Mouse (Mus musculus): ENCODE results near the gene Stard9. TPM values are rescaled to one million over a fixed set of nuclear protein-coding genes. Genes with fewer than 3 reads are reported as not detected.

The Stard9 gene
- polyA plus RNA-seq, 1 experiment: 71.4 TPM

GRCm38 (mm10) chr2:120619538-120619937, 9.4 kb upstream of the Stard9 start:
- TF ChIP-seq POLR2A (IDR thresholded peaks at IDR 0.05; ENCODE audit: borderline replicate concordance, low read depth, low read length): no peak
- TF ChIP-seq CTCF (IDR thresholded peaks at IDR 0.05; ENCODE audit: low read depth, low read length): no peak
- no peak overlapping the region for H3K27ac ChIP-seq (ENCODE audit: insufficient read depth, low read depth, low read length)
- H3K4me3 ChIP-seq (ENCODE audit: insufficient read depth, low read length): no peak overlapping the region
- H3K4me1 ChIP-seq (ENCODE audit: control insufficient read depth, insufficient read depth, low read length): 0 out of 2 replicates have a peak, but pooled peaks cover 2% of the 10 kb centered on the region

DNA sequence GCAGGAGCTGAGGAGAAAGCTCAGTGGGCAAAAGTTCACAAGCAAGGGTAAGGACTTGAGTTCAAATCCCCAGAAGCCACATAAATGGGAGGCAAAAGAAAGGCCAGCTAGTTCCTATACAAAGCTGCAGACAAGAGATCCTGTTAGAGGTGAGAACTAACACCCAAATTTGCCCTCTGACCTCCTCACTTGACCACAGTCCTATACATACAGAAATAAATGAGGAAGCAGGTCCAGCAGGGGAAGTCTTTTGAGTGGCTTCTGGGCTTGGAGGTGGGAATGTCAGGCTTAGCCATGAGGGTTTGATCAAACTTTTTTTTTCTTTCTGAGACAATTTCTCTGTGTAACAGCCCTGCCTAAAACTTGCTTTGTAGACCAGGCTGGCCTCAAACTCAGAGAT, 6.0 kb upstream of the Stard9 start:
- Histone ChIP-seq H3K4me1 (ENCODE audit: control insufficient read depth, insufficient read depth, low read length) (peaks cover 6% of the 10 kb centered on the region; the same call in 1 of the 2 replicates), H3K27ac (ENCODE audit: insufficient read depth, low read depth, low read length) (no peak overlapping the region), H3K4me3 (ENCODE audit: insufficient read depth, low read length) (no peak overlapping the region)
- TF ChIP-seq CTCF (IDR thresholded peaks at IDR 0.05; ENCODE audit: low read depth, low read length): no peak
- no peak for TF ChIP-seq POLR2A (IDR thresholded peaks at IDR 0.05; ENCODE audit: borderline replicate concordance, low read depth, low read length)

DNA sequence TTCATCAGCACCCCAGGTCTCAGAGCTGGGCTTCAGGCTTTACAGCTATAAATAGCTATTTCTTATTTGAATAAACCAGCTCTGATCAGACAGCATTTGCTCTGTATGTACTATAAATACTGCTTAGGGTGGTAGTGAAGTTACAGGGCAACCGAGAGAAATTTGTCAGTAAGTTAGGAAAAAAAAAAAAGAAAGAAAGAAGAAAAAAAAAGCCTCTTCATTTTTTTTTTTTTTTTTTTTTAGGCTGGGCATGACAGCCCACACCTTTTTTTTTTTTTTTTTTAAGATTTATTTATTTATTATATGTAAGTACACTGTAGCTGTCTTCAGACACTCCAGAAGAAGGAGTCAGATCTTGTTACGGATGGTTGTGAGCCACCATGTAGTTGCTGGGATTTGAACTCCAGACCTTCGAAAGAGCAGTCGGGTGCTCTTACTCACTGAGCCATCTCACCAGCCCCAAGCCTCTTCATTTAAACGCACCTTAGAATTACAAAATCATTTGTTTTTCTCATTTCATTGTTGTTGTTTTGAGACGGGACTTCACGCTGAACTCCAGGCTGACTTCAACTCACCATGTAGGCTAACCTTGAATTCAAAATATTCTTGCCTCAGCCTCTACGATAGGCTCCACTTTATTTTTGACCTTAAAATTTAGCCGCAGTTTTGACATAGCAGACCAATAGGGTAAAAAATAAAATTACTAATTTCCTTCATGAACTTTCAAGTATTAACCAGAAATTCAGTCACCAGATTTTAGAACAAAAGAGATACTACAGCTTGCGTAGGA, 650 bp upstream of the Stard9 start:
- H3K4me1 ChIP-seq (ENCODE audit: control insufficient read depth, insufficient read depth, low read length): peaks cover 27% of the 10 kb centered on the region
- TF ChIP-seq POLR2A (IDR thresholded peaks at IDR 0.05; ENCODE audit: borderline replicate concordance, low read depth, low read length) (no peak), CTCF (IDR thresholded peaks at IDR 0.05; ENCODE audit: low read depth, low read length) (no peak)
- H3K27ac ChIP-seq (ENCODE audit: insufficient read depth, low read depth, low read length): no peak overlapping the region
- peak overlapping the region; percentile 2; the same call in 1 of the 2 replicates for H3K4me3 ChIP-seq (ENCODE audit: insufficient read depth, low read length)

DNA sequence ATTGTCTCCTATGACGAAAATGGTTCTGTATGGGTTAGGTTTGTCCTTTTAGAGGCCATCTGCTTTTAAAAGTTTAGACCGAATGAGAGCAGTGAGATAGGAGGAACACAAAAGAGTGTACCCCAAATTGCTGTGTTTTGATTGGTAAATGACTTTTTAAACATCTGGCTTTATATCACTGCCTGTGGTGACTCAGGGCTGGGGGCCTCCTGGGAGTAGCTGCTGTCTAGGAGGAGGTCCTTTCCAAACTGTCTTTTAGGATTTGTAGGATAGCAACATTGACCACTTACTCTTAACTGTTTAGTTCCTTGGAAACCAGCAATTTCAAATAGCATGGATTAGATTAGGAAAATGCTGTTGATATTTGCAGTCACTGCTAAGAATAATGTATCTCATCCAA, 1.3 kb downstream of the Stard9 start:
- no peak for TF ChIP-seq CTCF (IDR thresholded peaks at IDR 0.05; ENCODE audit: low read depth, low read length)
- TF ChIP-seq POLR2A (IDR thresholded peaks at IDR 0.05; ENCODE audit: borderline replicate concordance, low read depth, low read length): no peak
- Histone ChIP-seq H3K4me3 (ENCODE audit: insufficient read depth, low read length) (peak overlapping the region; percentile 70), H3K4me1 (ENCODE audit: control insufficient read depth, insufficient read depth, low read length) (peaks cover 27% of the 10 kb centered on the region), H3K27ac (ENCODE audit: insufficient read depth, low read depth, low read length) (peak overlapping the region; percentile 60)

GRCm38 (mm10) chr2:120630655-120631054, 1.7 kb downstream of the Stard9 start:
- TF ChIP-seq CTCF (IDR thresholded peaks at IDR 0.05; ENCODE audit: low read depth, low read length): no peak
- no peak for TF ChIP-seq POLR2A (IDR thresholded peaks at IDR 0.05; ENCODE audit: borderline replicate concordance, low read depth, low read length)
- H3K4me1 ChIP-seq (ENCODE audit: control insufficient read depth, insufficient read depth, low read length): peaks cover 27% of the 10 kb centered on the region
- H3K4me3 ChIP-seq (ENCODE audit: insufficient read depth, low read length): peak overlapping the region; percentile 70
- peak overlapping the region; percentile 60 for H3K27ac ChIP-seq (ENCODE audit: insufficient read depth, low read depth, low read length)

GRCm38 (mm10) chr2:120631521-120631920, 2.6 kb downstream of the Stard9 start:
- Histone ChIP-seq H3K4me1 (ENCODE audit: control insufficient read depth, insufficient read depth, low read length) (peaks cover 24% of the 10 kb centered on the region), H3K27ac (ENCODE audit: insufficient read depth, low read depth, low read length) (peak overlapping the region; percentile 74), H3K4me3 (ENCODE audit: insufficient read depth, low read length) (no peak overlapping the region)
- TF ChIP-seq CTCF (IDR thresholded peaks at IDR 0.05; ENCODE audit: low read depth, low read length) (no peak), POLR2A (IDR thresholded peaks at IDR 0.05; ENCODE audit: borderline replicate concordance, low read depth, low read length) (no peak)

DNA sequence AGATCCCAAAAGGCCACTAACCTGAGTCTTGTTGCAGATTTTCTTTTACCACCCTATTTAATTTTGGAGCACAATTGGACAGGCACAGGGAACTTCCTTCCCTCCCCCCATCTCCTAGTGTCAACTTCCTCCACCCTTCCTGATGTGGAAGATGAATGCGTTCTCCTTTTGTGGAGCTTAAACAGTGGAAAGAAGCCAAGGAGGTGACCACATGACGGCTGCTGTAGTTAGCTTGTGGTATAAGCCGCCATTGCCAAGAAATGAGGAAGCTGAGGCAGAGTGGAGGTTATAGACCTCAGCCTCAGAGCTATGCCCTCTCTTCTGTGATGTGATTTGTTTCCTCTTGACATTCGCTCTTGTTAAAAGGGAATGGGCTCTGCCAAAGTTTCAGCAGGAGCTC, 3.0 kb downstream of the Stard9 start:
- H3K4me1 ChIP-seq (ENCODE audit: control insufficient read depth, insufficient read depth, low read length): peaks cover 24% of the 10 kb centered on the region
- TF ChIP-seq POLR2A (IDR thresholded peaks at IDR 0.05; ENCODE audit: borderline replicate concordance, low read depth, low read length) (no peak), CTCF (IDR thresholded peaks at IDR 0.05; ENCODE audit: low read depth, low read length) (no peak)
- peak overlapping the region; percentile 94 for H3K27ac ChIP-seq (ENCODE audit: insufficient read depth, low read depth, low read length)
- H3K4me3 ChIP-seq (ENCODE audit: insufficient read depth, low read length): no peak overlapping the region

- Histone ChIP-seq H3K4me3 (ENCODE audit: insufficient read depth, low read length) (no peak overlapping the region), H3K4me1 (ENCODE audit: control insufficient read depth, insufficient read depth, low read length) (no peaks in the 10 kb centered on the region), H3K27ac (ENCODE audit: insufficient read depth, low read depth, low read length) (no peak overlapping the region)
- TF ChIP-seq POLR2A (IDR thresholded peaks at IDR 0.05; ENCODE audit: borderline replicate concordance, low read depth, low read length) (no peak), CTCF (IDR thresholded peaks at IDR 0.05; ENCODE audit: low read depth, low read length) (no peak)
Observed at GRCm38 (mm10) chr2:120640835-120641234, 11.9 kb downstream of the Stard9 start.

DNA sequence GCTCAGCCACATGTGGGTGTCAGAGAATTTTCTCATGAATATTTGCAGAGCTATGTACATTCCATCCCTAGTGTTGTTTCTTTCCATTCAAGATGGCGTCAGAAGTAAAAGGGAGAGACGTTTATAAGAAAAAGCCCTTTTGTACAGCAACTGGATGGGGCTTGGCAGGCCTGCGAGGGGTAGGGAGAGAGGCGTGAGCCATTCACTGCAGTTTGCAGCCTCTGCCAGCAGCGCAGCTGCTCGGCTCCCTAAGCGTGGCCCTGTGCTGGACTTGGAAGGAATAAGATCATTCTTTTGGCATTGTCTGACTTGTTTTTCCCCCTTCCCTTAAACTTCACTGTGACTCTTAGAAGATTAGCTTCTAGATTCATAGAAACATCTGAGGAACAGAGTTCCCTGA, 14.9 kb downstream of the Stard9 start:
- TF ChIP-seq CTCF (IDR thresholded peaks at IDR 0.05; ENCODE audit: low read depth, low read length): no peak
- no peak for TF ChIP-seq POLR2A (IDR thresholded peaks at IDR 0.05; ENCODE audit: borderline replicate concordance, low read depth, low read length)

DNA sequence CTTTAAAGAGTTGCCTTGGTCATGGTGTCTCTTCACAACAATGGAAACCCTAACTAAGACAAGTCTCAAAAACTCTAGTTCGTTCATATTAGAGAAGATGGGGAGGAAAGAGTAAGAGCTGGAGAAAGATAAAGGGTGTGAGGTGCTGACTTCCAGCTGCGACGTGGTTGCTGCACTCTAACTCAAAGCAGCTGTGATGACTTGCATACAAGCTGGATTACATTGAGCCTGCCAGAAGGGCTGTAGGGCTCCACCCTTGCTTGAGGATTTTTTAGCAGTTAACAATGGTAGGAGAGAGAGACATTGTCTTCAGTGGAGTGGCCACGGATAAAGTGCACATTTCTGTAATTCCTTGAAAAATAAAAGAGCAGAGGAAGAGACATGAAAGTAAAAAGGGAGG, 17.9 kb downstream of the Stard9 start:
- Histone ChIP-seq H3K4me1 (ENCODE audit: control insufficient read depth, insufficient read depth, low read length) (peaks cover 20% of the 10 kb centered on the region), H3K27ac (ENCODE audit: insufficient read depth, low read depth, low read length) (peak overlapping the region; percentile 16; the same call in 1 of the 2 replicates), H3K4me3 (ENCODE audit: insufficient read depth, low read length) (no peak overlapping the region)
- TF ChIP-seq POLR2A (IDR thresholded peaks at IDR 0.05; ENCODE audit: borderline replicate concordance, low read depth, low read length) (no peak), CTCF (IDR thresholded peaks at IDR 0.05; ENCODE audit: low read depth, low read length) (no peak)

More for the DNA sequence above, 14.9 kb downstream of the Stard9 start:
- no peak overlapping the region for H3K27ac ChIP-seq (ENCODE audit: insufficient read depth, low read depth, low read length)
- H3K4me1 ChIP-seq (ENCODE audit: control insufficient read depth, insufficient read depth, low read length): peaks cover 6% of the 10 kb centered on the region
- no peak overlapping the region for H3K4me3 ChIP-seq (ENCODE audit: insufficient read depth, low read length)
